Mouse (Mus musculus): ENCODE data around the gene Iqsec3. TPM values are rescaled to one million over a fixed set of nuclear protein-coding genes. Genes with fewer than 3 reads are reported as not detected.

The Iqsec3 gene
- total and polyA plus RNA-seq, 2 experiments from 2014 or later, result 10.7 to 50.3 TPM

DNA sequence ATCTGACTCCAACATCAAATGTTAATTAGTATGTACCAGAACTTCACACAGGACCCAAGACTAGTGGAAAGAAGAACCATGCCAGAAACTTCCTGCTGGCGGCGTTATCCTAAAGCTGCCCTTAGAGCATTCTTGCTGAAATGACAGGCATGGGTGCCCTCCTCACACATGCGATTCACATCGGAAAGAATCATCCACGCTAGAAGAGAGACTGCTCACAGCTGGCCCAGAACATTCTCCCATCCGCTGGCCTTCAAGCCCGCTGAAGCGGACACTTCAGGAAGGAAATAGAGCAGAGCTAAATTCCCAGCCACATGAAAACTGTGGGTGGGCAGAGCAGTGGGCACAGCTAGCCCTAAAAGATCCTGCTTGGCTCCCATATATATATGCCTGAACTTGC is 68.2 kb downstream of the Iqsec3 start:
- Histone ChIP-seq H3K4me1 (ENCODE audit: insufficient read depth, low read length) (no peaks in the 10 kb centered on the region), H3K4me3 (ENCODE audit: low read depth, low read length) (no peak overlapping the region), H3K4me2 (ENCODE audit: low read depth, low read length, poor library complexity, severe bottlenecking) (no peak overlapping the region), H3K27ac (ENCODE audit: low read depth, low read length) (no peak overlapping the region), H3K9me3 (ENCODE audit: low read length) (no peaks in the 10 kb centered on the region), H3K9ac (replicated peaks; ENCODE audit: low read length, poor library complexity, severe bottlenecking) (no peak overlapping the region), H3K36me3 (ENCODE audit: insufficient read depth, low read length) (peaks cover 1% of the 10 kb centered on the region; the same call in 1 of the 2 replicates), H3K27me3 (ENCODE audit: insufficient read depth, low read length) (no peaks in the 10 kb centered on the region)
- WGBS, result 93% methylated on average over 8 of the region's 8 CpGs
- no peak for ATAC-seq (ENCODE audit: low FRiP score)
- DNase-seq (ENCODE audit: low spot score), result no peak
- TF ChIP-seq CTCF (IDR thresholded peaks at IDR 0.05), result no peak

DNA sequence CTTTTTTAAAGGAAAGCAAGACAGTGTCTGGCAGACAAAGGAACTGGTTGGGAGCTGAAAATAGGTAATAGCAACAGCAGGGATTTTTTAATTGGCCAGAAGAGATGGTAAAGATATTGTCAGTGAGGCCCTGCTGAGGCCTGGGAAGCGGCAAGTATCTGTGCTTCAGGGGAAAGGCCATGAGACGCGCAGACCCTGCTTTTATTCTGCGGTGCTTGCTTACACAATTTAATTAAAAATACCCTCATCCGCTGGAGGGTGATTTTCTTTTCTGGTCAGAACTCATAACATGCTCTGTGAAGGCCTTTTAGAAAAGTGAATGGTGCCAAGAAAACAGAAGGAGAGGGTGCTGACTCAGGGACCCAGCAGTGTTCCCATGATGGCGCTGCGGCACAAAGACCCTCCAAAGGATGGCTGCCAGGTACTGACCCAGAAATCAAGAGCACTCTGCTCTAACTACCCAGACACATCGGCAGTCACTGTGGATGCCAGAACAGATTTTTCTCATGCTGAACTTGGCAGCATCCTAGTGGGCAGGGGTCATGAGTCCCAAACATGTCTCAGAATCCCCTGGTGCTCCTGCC is 70.7 kb downstream of the Iqsec3 start:
- Histone ChIP-seq H3K36me3 (ENCODE audit: insufficient read depth, low read length) (no peaks in the 10 kb centered on the region), H3K27ac (ENCODE audit: low read depth, low read length) (peak overlapping the region; percentile 13; the same call in 1 of the 2 replicates), H3K9ac (replicated peaks; ENCODE audit: low read length, poor library complexity, severe bottlenecking) (no peak overlapping the region), H3K4me2 (ENCODE audit: low read depth, low read length, poor library complexity, severe bottlenecking) (no peak overlapping the region), H3K4me1 (ENCODE audit: insufficient read depth, low read length) (no peaks in the 10 kb centered on the region), H3K9me3 (ENCODE audit: low read length) (no peaks in the 10 kb centered on the region), H3K4me3 (ENCODE audit: low read depth, low read length) (no peak overlapping the region), H3K27me3 (ENCODE audit: insufficient read depth, low read length) (no peaks in the 10 kb centered on the region)
- WGBS, result 50% methylated on average over 8 of the region's 8 CpGs
- no peak for TF ChIP-seq CTCF (IDR thresholded peaks at IDR 0.05)
- ATAC-seq (ENCODE audit: low FRiP score), result peak; percentile 69
- peak; percentile 41 for DNase-seq (ENCODE audit: low spot score)

DNA sequence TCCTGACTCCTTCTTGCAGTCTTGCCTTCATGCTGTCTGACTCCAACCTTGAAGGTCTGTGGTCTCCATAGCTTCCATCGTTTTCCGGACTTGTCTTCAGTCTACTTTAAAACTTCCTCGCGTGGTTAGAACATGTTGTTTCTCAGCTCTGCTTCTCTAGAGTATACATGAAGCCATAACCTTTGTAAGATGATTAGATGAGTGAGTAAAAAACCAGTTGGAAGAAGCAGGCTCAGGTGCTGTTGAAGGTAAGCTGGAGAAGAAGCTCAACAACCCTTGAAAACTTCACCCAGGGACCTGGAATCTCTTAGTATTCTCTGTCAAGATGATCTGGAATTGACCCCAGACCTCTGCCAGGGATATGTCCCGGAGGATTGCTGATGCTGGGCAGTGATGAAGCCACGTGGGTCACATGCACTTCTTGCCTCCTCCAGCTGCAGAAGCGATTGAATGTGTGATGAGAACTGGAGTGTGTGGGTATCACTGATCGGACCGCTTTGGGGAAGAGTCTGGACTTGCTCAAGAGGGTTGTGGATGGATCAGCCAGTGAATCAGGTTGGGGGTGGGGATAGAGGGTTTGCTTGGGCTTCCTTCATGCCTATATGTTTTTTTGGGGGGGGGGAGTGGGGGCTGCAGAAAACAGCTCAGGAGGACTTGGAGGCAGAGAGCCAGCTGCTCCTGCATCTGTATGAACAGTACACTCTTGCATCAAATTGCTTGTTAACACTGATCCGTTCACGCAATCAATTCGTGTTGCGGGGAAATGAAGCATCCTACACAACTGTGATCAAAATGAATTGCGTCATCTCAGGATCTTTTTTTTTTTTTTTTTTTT is 71.4 kb downstream of the Iqsec3 start:
- H3K27me3 ChIP-seq (ENCODE audit: insufficient read depth, low read length), result no peaks in the 10 kb centered on the region
- H3K4me2 ChIP-seq (ENCODE audit: low read depth, low read length, poor library complexity, severe bottlenecking), result no peak overlapping the region
- 66% methylated on average over 14 of the region's 14 CpGs for WGBS
- peak overlapping the region; percentile 26; the same call in 1 of the 2 replicates for H3K27ac ChIP-seq (ENCODE audit: low read depth, low read length)
- DNase-seq (ENCODE audit: low spot score) (peak; percentile 32), ATAC-seq (ENCODE audit: low FRiP score) (peak; percentile 82)
- no peak overlapping the region for H3K4me3 ChIP-seq (ENCODE audit: low read depth, low read length)
- no peaks in the 10 kb centered on the region for H3K4me1 ChIP-seq (ENCODE audit: insufficient read depth, low read length)
- H3K36me3 ChIP-seq (ENCODE audit: insufficient read depth, low read length), result no peaks in the 10 kb centered on the region
- H3K9me3 ChIP-seq (ENCODE audit: low read length), result no peaks in the 10 kb centered on the region
- no peak for TF ChIP-seq CTCF (IDR thresholded peaks at IDR 0.05)
- no peak overlapping the region for H3K9ac ChIP-seq (replicated peaks; ENCODE audit: low read length, poor library complexity, severe bottlenecking)

DNA sequence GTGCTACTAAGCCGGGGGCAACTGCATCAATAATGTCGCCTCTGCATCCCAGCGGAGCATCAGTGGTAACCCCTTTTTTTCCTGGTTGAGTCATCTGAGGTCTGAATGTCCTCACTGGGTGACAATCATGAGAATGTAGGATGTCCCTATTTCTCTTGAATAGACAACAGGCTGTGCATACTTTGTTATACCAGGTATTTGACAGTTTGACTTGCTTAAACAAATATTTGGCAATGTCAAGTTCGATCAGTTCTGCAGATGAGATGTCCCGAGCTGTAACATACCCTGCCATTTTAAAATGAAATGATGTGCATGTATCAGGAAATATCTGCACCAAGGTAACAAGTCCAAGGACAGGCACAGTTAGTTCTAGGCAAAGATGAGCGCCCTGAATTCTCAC is 72.3 kb downstream of the Iqsec3 start:
- no peaks in the 10 kb centered on the region for H3K36me3 ChIP-seq (ENCODE audit: insufficient read depth, low read length)
- no peak overlapping the region for H3K4me2 ChIP-seq (ENCODE audit: low read depth, low read length, poor library complexity, severe bottlenecking)
- no peaks in the 10 kb centered on the region for H3K9me3 ChIP-seq (ENCODE audit: low read length)
- WGBS, result 97% methylated on average over 6 of the region's 6 CpGs
- H3K27me3 ChIP-seq (ENCODE audit: insufficient read depth, low read length), result no peaks in the 10 kb centered on the region
- no peak overlapping the region for H3K27ac ChIP-seq (ENCODE audit: low read depth, low read length)
- no peaks in the 10 kb centered on the region for H3K4me1 ChIP-seq (ENCODE audit: insufficient read depth, low read length)
- ATAC-seq (ENCODE audit: low FRiP score) (no peak), DNase-seq (ENCODE audit: low spot score) (no peak)
- no peak overlapping the region for H3K4me3 ChIP-seq (ENCODE audit: low read depth, low read length)
- TF ChIP-seq CTCF (IDR thresholded peaks at IDR 0.05), result no peak
- H3K9ac ChIP-seq (replicated peaks; ENCODE audit: low read length, poor library complexity, severe bottlenecking), result no peak overlapping the region

DNA sequence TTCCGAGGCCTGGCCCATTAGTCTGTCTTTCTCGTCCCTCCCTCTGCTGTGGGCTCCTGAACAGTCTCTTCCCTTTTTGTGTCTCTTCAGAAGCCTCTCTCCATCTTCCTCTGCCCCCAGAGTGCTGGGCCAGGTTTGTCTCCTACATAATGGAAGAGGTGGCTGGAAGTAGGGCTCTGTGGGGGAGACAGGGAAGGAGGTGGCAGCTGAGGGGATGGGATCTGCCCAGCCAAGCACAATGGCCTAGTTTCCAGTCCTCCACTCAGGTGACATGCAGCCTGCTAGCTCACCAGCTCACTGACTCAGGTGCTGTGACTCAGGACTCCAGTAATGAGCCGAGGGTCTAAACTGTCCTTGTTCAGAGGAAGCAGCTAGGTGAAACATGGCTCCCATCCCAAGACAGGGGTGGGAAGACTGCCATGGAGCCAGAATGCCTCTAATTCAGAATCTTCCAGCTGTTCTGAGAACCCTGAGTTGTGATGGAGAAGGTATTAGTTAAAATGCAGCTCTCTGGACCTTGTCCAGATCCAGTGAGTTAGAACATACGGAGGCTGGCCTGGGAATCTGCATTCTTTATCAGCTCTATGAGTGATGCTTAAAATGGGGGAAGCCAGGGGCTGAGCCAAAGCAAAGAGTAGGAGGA is 80.7 kb downstream of the Iqsec3 start:
- H3K4me2 ChIP-seq (ENCODE audit: low read depth, low read length, poor library complexity, severe bottlenecking), result no peak overlapping the region
- DNase-seq (ENCODE audit: low spot score) (no peak), ATAC-seq (ENCODE audit: low FRiP score) (no peak)
- no peak for TF ChIP-seq CTCF (IDR thresholded peaks at IDR 0.05)
- no peaks in the 10 kb centered on the region for H3K4me1 ChIP-seq (ENCODE audit: insufficient read depth, low read length)
- WGBS, result 89% methylated on average over 4 of the region's 4 CpGs
- no peaks in the 10 kb centered on the region for H3K9me3 ChIP-seq (ENCODE audit: low read length)
- no peak overlapping the region for H3K4me3 ChIP-seq (ENCODE audit: low read depth, low read length)
- H3K9ac ChIP-seq (replicated peaks; ENCODE audit: low read length, poor library complexity, severe bottlenecking), result no peak overlapping the region
- H3K27ac ChIP-seq (ENCODE audit: low read depth, low read length), result no peak overlapping the region
- no peaks in the 10 kb centered on the region for H3K27me3 ChIP-seq (ENCODE audit: insufficient read depth, low read length)
- peaks cover 6% of the 10 kb centered on the region; the same call in 1 of the 2 replicates for H3K36me3 ChIP-seq (ENCODE audit: insufficient read depth, low read length)

DNA sequence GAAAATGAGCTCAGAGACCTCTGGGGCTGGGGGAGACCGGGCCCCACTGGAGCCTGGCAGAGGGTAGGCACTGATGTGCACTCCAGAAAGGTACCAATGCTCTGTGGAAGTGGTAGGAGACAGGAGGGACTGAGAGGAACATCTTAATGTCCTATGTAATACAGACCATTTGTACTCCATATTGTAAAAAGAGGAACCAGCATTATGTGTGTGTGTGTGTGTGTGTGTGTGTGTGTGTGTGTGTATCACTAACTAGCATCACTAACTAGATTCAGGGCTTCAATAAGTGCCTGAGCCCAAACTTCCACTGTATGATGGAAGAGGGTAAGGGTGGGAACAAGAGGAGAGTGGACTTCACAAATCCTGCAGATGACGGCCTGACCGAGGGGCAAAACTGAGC is 88.1 kb downstream of the Iqsec3 start:
- ATAC-seq (ENCODE audit: low FRiP score) (no peak), DNase-seq (ENCODE audit: low spot score) (no peak)
- 90% methylated on average over 3 of the region's 3 CpGs for WGBS
- no peak overlapping the region for H3K4me2 ChIP-seq (ENCODE audit: low read depth, low read length, poor library complexity, severe bottlenecking)
- no peak overlapping the region for H3K4me3 ChIP-seq (ENCODE audit: low read depth, low read length)
- no peak overlapping the region for H3K9ac ChIP-seq (replicated peaks; ENCODE audit: low read length, poor library complexity, severe bottlenecking)
- TF ChIP-seq CTCF (IDR thresholded peaks at IDR 0.05), result no peak
- H3K27ac ChIP-seq (ENCODE audit: low read depth, low read length), result no peak overlapping the region
- peaks cover 14% of the 10 kb centered on the region for H3K36me3 ChIP-seq (ENCODE audit: insufficient read depth, low read length)
- no peaks in the 10 kb centered on the region for H3K4me1 ChIP-seq (ENCODE audit: insufficient read depth, low read length)
- no peaks in the 10 kb centered on the region for H3K9me3 ChIP-seq (ENCODE audit: low read length)
- no peaks in the 10 kb centered on the region for H3K27me3 ChIP-seq (ENCODE audit: insufficient read depth, low read length)
